Mouse (Mus musculus) hindbrain, embryonic 14.5 days (tissue): ENCODE data around the gene Cd40. TPM values are rescaled to one million over a fixed set of nuclear protein-coding genes. Genes with fewer than 3 reads are reported as not detected.

Experiments used
- ATAC-seq: fragments of 200-750 bp; cut with Nextera tagmentation; 2 replicates; pipeline ENCODE4 v1.8.0; 2017; ENCODE audit warnings: moderate number of reproducible peaks, mild to moderate bottlenecking, moderate TSS enrichment, moderate library complexity; ENCODE audit not compliant: low FRiP score
- DNase-seq: peaks from one replicate; pipeline ENCODE4 v3.0.0-alpha.2; 2015; ENCODE audit warnings: low spot score
- H3K27ac ChIP-seq: fragments of 300-500 bp; sonication (generic); 2 replicates; pipeline ENCODE4 v1.5.1; 2014; ENCODE audit warnings: mild to moderate bottlenecking, moderate library complexity
- H3K27me3 ChIP-seq: fragments of 300-500 bp; sonication (generic); 2 replicates; pipeline ENCODE4 v1.6.1; 2014; ENCODE audit warnings: mild to moderate bottlenecking, low read length, mixed read lengths; ENCODE audit not compliant: control insufficient read depth, insufficient read depth
- H3K36me3 ChIP-seq: fragments of 300-500 bp; sonication (generic); replicated peaks from 2 replicates; pipeline ENCODE4 v1.6.1; 2014; ENCODE audit not compliant: control insufficient read depth, insufficient read depth
- H3K4me1 ChIP-seq: fragments of 300-500 bp; sonication (generic); replicated peaks from 2 replicates; pipeline ENCODE4 v1.6.1; 2014; ENCODE audit warnings: antibody characterized with exemption, low read length, mixed read lengths; ENCODE audit not compliant: control insufficient read depth, insufficient read depth
- H3K4me2 ChIP-seq: fragments of 300-500 bp; sonication (generic); replicated peaks from 2 replicates; pipeline ENCODE4 v1.6.1; 2014; ENCODE audit warnings: mild to moderate bottlenecking, moderate library complexity
- H3K4me3 ChIP-seq: fragments of 300-500 bp; sonication (generic); replicated peaks from 2 replicates; pipeline ENCODE4 v1.5.1; 2014; ENCODE audit warnings: mild to moderate bottlenecking, low read length
- H3K9ac ChIP-seq: fragments of 300-500 bp; sonication (generic); 2 replicates; pipeline ENCODE4 v1.6.1; 2014
- H3K9me3 ChIP-seq: fragments of 300-500 bp; sonication (generic); 2 replicates; pipeline ENCODE4 v1.6.1; 2016; ENCODE audit warnings: low read length; ENCODE audit not compliant: control insufficient read depth
- WGBS: fragments of 180-500 bp; shearing (Covaris S2); extraction: QIAGEN DNeasy Blood & Tissue Kit; methylation state at CpG from one replicate; pipeline ENCODE4 v1.1.7; 2014; 5-methylcytosine and 5-hydroxymethylcytosine counted together
- polyA plus RNA-seq: library from polyadenylated mRNA; unstranded; fragments of >200 nt; fragmentation: Nextera tagmentation; extraction: Ambion mirVana; gene quantifications from 2 replicates; pipeline ENCODE4 v1.2.1, GENCODE M21; 2014

Gene Cd40
- polyA plus RNA-seq, 1 experiment from 2014 or later: 8.3 TPM

GRCm38 (mm10) chr2:165086634-165087033, 31.2 kb downstream of the Cd40 start:
- ATAC-seq (no peak), DNase-seq (no peak)
- 62% methylated on average over 4 of the region's 4 CpGs for WGBS
- H3K9me3 ChIP-seq: no peaks in the 10 kb centered on the region
- no peak overlapping the region for H3K4me2 ChIP-seq
- no peak overlapping the region for H3K27ac ChIP-seq
- H3K4me1 ChIP-seq: no peaks in the 10 kb centered on the region
- no peak overlapping the region for H3K9ac ChIP-seq
- no peak overlapping the region for H3K4me3 ChIP-seq
- H3K27me3 ChIP-seq: peaks cover 2% of the 10 kb centered on the region; the same call in 1 of the 2 replicates
- H3K36me3 ChIP-seq: no peaks in the 10 kb centered on the region

- WGBS: 41% methylated on average over 14 of the region's 14 CpGs
Measured at GRCm38 (mm10) chr2:165089470-165089869, 34.0 kb downstream of the Cd40 start.

GRCm38 (mm10) chr2:165090650-165091049, 35.2 kb downstream of the Cd40 start, which contains the start of gene 1700025C18Rik:
1700025C18Rik (minus strand) TSS chr2:165090750.
- Histone ChIP-seq H3K4me3 (no peak within 1 kb of the TSS), H3K27ac (no peak within 1 kb of the TSS), H3K9me3 (no peaks in the 10 kb centered on the region), H3K4me2 (no peak within 1 kb of the TSS), H3K4me1 (no peaks in the 10 kb centered on the region), H3K36me3 (no peaks in the 10 kb centered on the region), H3K27me3 (peaks cover 2% of the 10 kb centered on the region; the same call in 1 of the 2 replicates), H3K9ac (no peak within 1 kb of the TSS; the same call in 1 of the 2 replicates)
- no peak for DNase-seq
- 89% methylated on average over 2 of the region's 2 CpGs for WGBS
- no peak for ATAC-seq

More at GRCm38 (mm10) chr2:165089470-165089869, 34.0 kb downstream of the Cd40 start:
- H3K36me3 ChIP-seq: no peaks in the 10 kb centered on the region
- H3K4me2 ChIP-seq: no peak overlapping the region
- H3K9ac ChIP-seq: no peak overlapping the region; the same call in 1 of the 2 replicates
- no peaks in the 10 kb centered on the region for H3K9me3 ChIP-seq
- H3K4me3 ChIP-seq: no peak overlapping the region
- no peak for ATAC-seq
- no peaks in the 10 kb centered on the region for H3K4me1 ChIP-seq
- no peak overlapping the region for H3K27ac ChIP-seq
- H3K27me3 ChIP-seq: peaks cover 2% of the 10 kb centered on the region; the same call in 1 of the 2 replicates
- no peak for DNase-seq

GRCm38 (mm10) chr2:165091433-165091965, 36.1 kb downstream of the Cd40 start:
- peaks cover 5% of the 10 kb centered on the region; the same call in 1 of the 2 replicates for H3K4me1 ChIP-seq
- 60% methylated on average over 8 of the region's 8 CpGs for WGBS
- H3K4me3 ChIP-seq: no peak overlapping the region
- no peaks in the 10 kb centered on the region for H3K36me3 ChIP-seq
- no peak overlapping the region for H3K9ac ChIP-seq
- peaks cover 2% of the 10 kb centered on the region; the same call in 1 of the 2 replicates for H3K27me3 ChIP-seq
- DNase-seq: no peak
- no peak overlapping the region for H3K27ac ChIP-seq
- H3K4me2 ChIP-seq: no peak overlapping the region
- ATAC-seq: no peak
- no peaks in the 10 kb centered on the region for H3K9me3 ChIP-seq

GRCm38 (mm10) chr2:165092393-165092792, 37.0 kb downstream of the Cd40 start:
- Histone ChIP-seq H3K36me3 (no peaks in the 10 kb centered on the region), H3K27ac (no peak overlapping the region), H3K27me3 (peaks cover 2% of the 10 kb centered on the region; the same call in 1 of the 2 replicates), H3K9ac (no peak overlapping the region), H3K4me2 (no peak overlapping the region), H3K4me3 (no peak overlapping the region), H3K4me1 (peaks cover 13% of the 10 kb centered on the region; the same call in 1 of the 2 replicates), H3K9me3 (no peaks in the 10 kb centered on the region)
- ATAC-seq (no peak), DNase-seq (no peak)
- 52% methylated on average over 7 of the region's 7 CpGs for WGBS

- DNase-seq: no peak
- Histone ChIP-seq H3K4me2 (no peak overlapping the region), H3K9ac (no peak overlapping the region), H3K36me3 (no peaks in the 10 kb centered on the region), H3K9me3 (no peaks in the 10 kb centered on the region), H3K4me3 (no peak overlapping the region), H3K27me3 (0 out of 2 replicates have a peak, but pooled peaks cover 7% of the 10 kb centered on the region), H3K4me1 (peaks cover 17% of the 10 kb centered on the region), H3K27ac (peak overlapping the region; percentile 23; the same call in 1 of the 2 replicates)
- WGBS: 15% methylated on average over 10 of the region's 10 CpGs
- no peak for ATAC-seq
Measured at GRCm38 (mm10) chr2:165096367-165096766, 40.9 kb downstream of the Cd40 start.

GRCm38 (mm10) chr2:165098861-165099260, 43.4 kb downstream of the Cd40 start:
- WGBS: 77% methylated on average over 3 of the region's 3 CpGs
- H3K27ac ChIP-seq: no peak overlapping the region
- H3K4me1 ChIP-seq: peaks cover 17% of the 10 kb centered on the region
- no peak overlapping the region for H3K4me3 ChIP-seq
- H3K4me2 ChIP-seq: no peak overlapping the region
- no peaks in the 10 kb centered on the region for H3K9me3 ChIP-seq
- peaks cover 12% of the 10 kb centered on the region; the same call in 1 of the 2 replicates for H3K27me3 ChIP-seq
- no peak for ATAC-seq
- no peak overlapping the region for H3K9ac ChIP-seq
- DNase-seq: no peak
- no peaks in the 10 kb centered on the region for H3K36me3 ChIP-seq

- Histone ChIP-seq H3K27me3 (peaks cover 12% of the 10 kb centered on the region; the same call in 1 of the 2 replicates), H3K4me3 (no peak overlapping the region), H3K36me3 (no peaks in the 10 kb centered on the region), H3K9me3 (no peaks in the 10 kb centered on the region), H3K27ac (no peak overlapping the region), H3K9ac (no peak overlapping the region), H3K4me2 (no peak overlapping the region), H3K4me1 (peaks cover 18% of the 10 kb centered on the region)
- ATAC-seq (no peak), DNase-seq (no peak)
- WGBS: 19% methylated on average over 6 of the region's 6 CpGs
Measured at GRCm38 (mm10) chr2:165100749-165101148, 45.3 kb downstream of the Cd40 start.

- H3K27me3 ChIP-seq: peaks cover 12% of the 10 kb centered on the region; the same call in 1 of the 2 replicates
Measured at GRCm38 (mm10) chr2:165102920-165103319, 47.5 kb downstream of the Cd40 start.

More at GRCm38 (mm10) chr2:165102920-165103319, 47.5 kb downstream of the Cd40 start:
- peaks cover 18% of the 10 kb centered on the region for H3K4me1 ChIP-seq
- H3K27ac ChIP-seq: no peak overlapping the region
- H3K36me3 ChIP-seq: no peaks in the 10 kb centered on the region
- no peak overlapping the region for H3K4me3 ChIP-seq
- no peak for ATAC-seq
- no peak overlapping the region for H3K9ac ChIP-seq
- no peaks in the 10 kb centered on the region for H3K9me3 ChIP-seq
- H3K4me2 ChIP-seq: no peak overlapping the region
- no peak for DNase-seq
- WGBS: 79% methylated on average over 3 of the region's 3 CpGs
